Mouse (Mus musculus): Measurements from ENCODE around the gene S100a10.
"Not testable (repeated sequence)": the region's sequence is repeated elsewhere in the genome, so short reads cannot be mapped to it uniquely, and the experiment has no call there.

The S100a10 gene

GRCm38 (mm10) chr3:93579317-93580038 is 24.6 kb downstream of the S100a10 start:
- in situ Hi-C loops (cut with MboI, MseI): no loop called here

GRCm38 (mm10) chr3:93580039-93580403 is 25.1 kb downstream of the S100a10 start:
- in situ Hi-C loops (cut with MboI, MseI): no loop called here

GRCm38 (mm10) chr3:93580946-93581345 is 26.1 kb downstream of the S100a10 start:
- in situ Hi-C loops (cut with MboI, MseI): no loop called here

DNA sequence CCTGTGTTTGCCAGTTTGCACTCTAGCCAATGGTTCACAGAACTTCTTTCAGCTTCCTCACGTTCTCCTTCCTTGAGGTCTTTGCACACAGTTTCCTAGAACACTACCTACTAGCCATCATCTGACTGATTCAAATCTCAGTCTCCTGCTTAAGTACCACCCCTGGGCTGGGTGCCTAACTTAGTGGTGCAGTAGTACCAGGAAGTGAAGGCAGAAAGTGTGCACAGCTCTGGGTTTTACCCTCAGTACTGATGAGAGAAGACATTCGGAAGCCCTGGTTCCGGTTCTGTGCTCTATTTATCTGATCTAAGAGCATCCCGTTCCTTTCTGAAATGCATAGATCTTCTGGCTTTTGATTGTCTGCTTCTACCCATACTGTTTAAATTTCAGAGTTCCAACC is 26.8 kb downstream of the S100a10 start:
- in situ Hi-C loops (cut with MboI, MseI): no loop called here

GRCm38 (mm10) chr3:93583056-93583455 is 28.2 kb downstream of the S100a10 start:
- in situ Hi-C loops (cut with MboI, MseI): no loop called here

- in situ Hi-C loops (cut with MboI, MseI): no loop called here
Measured at GRCm38 (mm10) chr3:93589629-93590028, 34.7 kb downstream of the S100a10 start.

- in situ Hi-C loops (cut with MboI, MseI): no loop called here
Measured at GRCm38 (mm10) chr3:93590256-93590655, 35.4 kb downstream of the S100a10 start.

DNA sequence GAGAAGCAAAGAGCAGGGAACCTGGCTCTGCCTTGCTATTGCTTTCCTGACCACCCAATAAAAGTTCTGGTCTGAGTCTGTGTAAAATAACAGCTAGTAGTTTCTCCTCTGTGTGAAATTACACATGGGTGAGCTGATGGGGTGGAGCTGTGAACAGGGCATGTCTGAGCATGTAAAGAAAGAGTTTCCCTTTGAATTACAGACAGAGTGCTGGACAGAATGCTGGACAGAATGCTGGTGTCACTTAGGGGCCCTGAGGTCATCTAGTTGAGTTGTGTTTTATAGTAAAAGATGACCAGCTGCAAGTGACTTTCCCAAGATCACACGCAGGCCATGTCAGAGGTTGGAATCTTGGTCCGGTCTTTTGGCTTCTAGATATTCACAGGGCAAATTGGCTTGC is 37.2 kb downstream of the S100a10 start:
- in situ Hi-C loops (cut with MboI, MseI): no loop called here

DNA sequence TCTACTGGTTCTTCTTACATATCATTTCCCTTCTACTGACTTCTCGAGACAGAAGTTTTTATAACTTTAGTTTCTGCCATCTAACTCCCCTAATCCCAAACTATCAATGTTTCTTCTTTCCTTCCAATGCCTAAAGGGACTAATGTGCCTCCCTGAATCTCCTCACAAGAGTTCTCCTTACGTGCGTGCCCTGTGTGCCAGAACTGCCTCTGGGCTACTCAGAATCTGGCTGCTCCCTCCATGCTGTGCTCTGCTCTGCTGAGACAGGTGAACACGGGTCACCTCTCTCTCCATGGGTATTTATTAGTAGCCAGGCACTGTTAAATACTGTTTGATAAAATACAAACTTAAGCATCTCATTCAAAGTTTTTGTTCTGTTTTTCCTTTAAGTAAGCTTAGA is 38.1 kb downstream of the S100a10 start:
- in situ Hi-C loops (cut with MboI, MseI): no loop called here

DNA sequence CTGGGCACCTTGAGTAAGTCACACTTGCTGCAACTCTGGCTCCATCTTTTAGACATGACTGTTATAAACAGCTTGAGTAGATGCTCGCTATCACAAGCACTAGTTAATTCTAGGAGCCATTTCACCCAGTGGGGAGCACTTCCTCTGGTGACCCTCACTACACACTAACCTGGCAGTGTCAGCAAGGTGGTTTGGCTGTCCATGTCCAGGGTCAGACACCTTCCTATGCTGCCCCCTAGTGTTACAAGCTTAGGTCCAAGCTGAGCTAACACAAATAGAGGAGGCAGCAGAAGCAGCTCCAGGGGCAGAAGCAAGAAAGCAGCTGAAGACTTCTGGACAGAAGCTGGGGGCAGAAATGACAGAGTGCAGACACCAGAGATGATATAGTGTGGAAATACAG is 38.6 kb downstream of the S100a10 start:
- in situ Hi-C loops (cut with MboI, MseI): no loop called here

DNA sequence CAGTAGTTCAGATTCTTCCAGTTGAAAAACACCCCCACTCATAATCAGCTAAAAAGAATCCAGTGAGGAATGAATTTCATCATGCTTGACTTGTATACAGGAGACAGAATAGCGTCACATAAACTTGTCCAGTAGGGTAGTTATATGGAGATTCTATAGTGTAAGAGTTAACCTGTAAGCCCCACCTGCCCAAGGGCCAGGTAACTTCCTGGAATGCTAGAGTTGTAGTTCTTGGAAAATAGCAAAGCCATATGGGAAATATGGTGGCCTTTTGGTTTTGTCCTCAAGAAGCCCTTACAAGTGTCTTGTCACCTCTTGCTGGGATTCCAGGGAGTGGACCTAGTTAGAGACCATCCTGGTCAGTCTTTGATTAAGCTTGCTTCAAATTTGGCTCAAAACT is 41.8 kb downstream of the S100a10 start:
- in situ Hi-C loops (cut with MboI, MseI): no loop called here

DNA sequence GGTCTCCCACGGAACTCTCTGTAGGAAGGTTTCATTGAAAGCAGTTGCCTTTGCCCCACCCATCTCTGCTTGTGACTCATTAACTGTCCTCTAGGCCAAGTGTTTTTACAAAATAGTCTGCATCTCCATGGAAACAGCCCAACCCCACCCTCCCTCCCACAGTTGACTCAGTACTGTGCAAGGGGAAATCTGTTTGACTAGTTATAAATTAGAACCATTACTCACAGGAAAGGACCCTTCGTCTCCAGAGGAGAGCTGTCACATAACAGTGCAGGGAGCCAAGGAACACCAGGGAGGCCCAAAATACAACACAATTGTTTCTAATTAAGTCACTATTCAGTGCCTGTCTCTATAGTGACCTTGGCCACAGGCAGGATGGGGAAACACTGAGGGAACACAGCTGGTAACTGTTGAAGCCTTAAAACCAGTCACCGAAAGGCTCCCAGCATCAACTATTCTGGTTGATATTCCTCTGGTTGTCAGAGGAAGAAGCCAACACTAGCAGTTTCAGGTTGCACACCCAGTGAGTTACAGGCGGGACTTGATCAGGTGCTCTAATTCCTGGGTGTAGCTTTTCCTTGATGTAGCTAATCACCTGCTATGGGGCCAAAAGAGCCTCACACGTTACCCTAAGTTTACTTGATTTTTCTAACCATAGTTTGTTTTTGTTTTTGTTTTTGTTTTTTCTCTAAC is 42.5 kb downstream of the S100a10 start:
- in situ Hi-C loops (cut with MboI, MseI): no loop called here

GRCm38 (mm10) chr3:93597970-93598369 is 43.1 kb downstream of the S100a10 start:
- in situ Hi-C loops (cut with MboI, MseI): no loop called here

GRCm38 (mm10) chr3:93600206-93600605 is 45.3 kb downstream of the S100a10 start:
- in situ Hi-C loops (cut with MboI, MseI): loop anchor here (5.0 kb wide), 2 partner anchors 58 to 238 kb away; no protein-coding TSS in a partner anchor

- in situ Hi-C loops (cut with MboI, MseI): loop anchor here (5.0 kb wide), 2 partner anchors 60 to 240 kb away; no protein-coding TSS in a partner anchor
Measured at GRCm38 (mm10) chr3:93601903-93602302, 47.0 kb downstream of the S100a10 start.

GRCm38 (mm10) chr3:93608970-93609369 is 54.1 kb downstream of the S100a10 start:
- in situ Hi-C loops (cut with MboI, MseI): not testable (repeated sequence)
